Mouse (Mus musculus) brain, embryonic 14.5 days (tissue): ENCODE measurements around the gene Sdccag8. TPM values are rescaled to one million over a fixed set of nuclear protein-coding genes. Genes with fewer than 3 reads are reported as not detected.

Experiments used
- DNase-seq: peaks from one replicate; pipeline ENCODE4 v3.0.0-alpha.2; 2011; ENCODE audit warnings: low read depth
- CTCF ChIP-seq: fragments of 200-500 bp; IDR thresholded peaks from 2 replicates; pipeline ENCODE4 v1.5.1; 2012; ENCODE audit warnings: inconsistent platforms, mild to moderate bottlenecking, moderate library complexity, borderline replicate concordance; ENCODE audit not compliant: insufficient read depth, insufficient read length; ENCODE audit errors: extremely low read depth
- POLR2A ChIP-seq: fragments of 200-500 bp; IDR thresholded peaks from 2 replicates; pipeline ENCODE4 v1.6.1; 2012; ENCODE audit warnings: mild to moderate bottlenecking, inconsistent platforms, borderline replicate concordance; ENCODE audit not compliant: poor library complexity, insufficient read depth, insufficient read length, severe bottlenecking; ENCODE audit errors: extremely low read depth
- polyA plus RNA-seq: library from polyadenylated mRNA; depleted of rRNA; stranded (reverse); fragments of >200 nt; gene quantifications from 2 replicates; pipeline ENCODE4 v1.2.3, GENCODE M21; 2012

The Sdccag8 gene
- polyA plus RNA-seq, 1 experiment = 11.2 TPM

GRCm38 (mm10) chr1:176982671-176983070 is 168.2 kb downstream of the Sdccag8 start:
- no peak for TF ChIP-seq POLR2A
- no peak for TF ChIP-seq CTCF
- no peak for DNase-seq

- peak; percentile 78 for DNase-seq
- no peak for TF ChIP-seq POLR2A
- no peak for TF ChIP-seq CTCF
Measured at GRCm38 (mm10) chr1:176985691-176986090, 171.2 kb downstream of the Sdccag8 start.

GRCm38 (mm10) chr1:176986275-176986674 is 171.8 kb downstream of the Sdccag8 start:
- TF ChIP-seq POLR2A (no peak), CTCF (no peak)
- DNase-seq = peak; percentile 34

GRCm38 (mm10) chr1:176986990-176987740 is 172.7 kb downstream of the Sdccag8 start:
- TF ChIP-seq CTCF (no peak), POLR2A (no peak)
- peak; percentile 74 for DNase-seq

GRCm38 (mm10) chr1:176991473-176991872 is 177.0 kb downstream of the Sdccag8 start:
- no peak for TF ChIP-seq CTCF
- DNase-seq = no peak

- peak; percentile 45 for DNase-seq
- TF ChIP-seq POLR2A (no peak), CTCF (no peak)
Measured at GRCm38 (mm10) chr1:176992517-176992916, 178.1 kb downstream of the Sdccag8 start.

- DNase-seq = no peak
- TF ChIP-seq POLR2A (no peak), CTCF (no peak)
Measured at GRCm38 (mm10) chr1:176993141-176994010, 178.9 kb downstream of the Sdccag8 start.

- no peak for TF ChIP-seq CTCF
- TF ChIP-seq POLR2A = no peak
- peak; percentile 93 for DNase-seq
Measured at GRCm38 (mm10) chr1:176994087-176994486, 179.6 kb downstream of the Sdccag8 start.

GRCm38 (mm10) chr1:176994707-176995418 is 180.4 kb downstream of the Sdccag8 start:
- no peak for TF ChIP-seq POLR2A
- no peak for TF ChIP-seq CTCF
- DNase-seq = peak; percentile 94

GRCm38 (mm10) chr1:176995419-176995775 is 180.9 kb downstream of the Sdccag8 start:
- TF ChIP-seq POLR2A (no peak), CTCF (no peak)
- no peak for DNase-seq

GRCm38 (mm10) chr1:176996166-176996565 is 181.7 kb downstream of the Sdccag8 start:
- DNase-seq = peak; percentile 71
- TF ChIP-seq POLR2A (no peak), CTCF (no peak)
